Mouse (Mus musculus) hindbrain, embryonic 16.5 days (tissue): Measurements from ENCODE around the gene Rab4b. TPM values are rescaled to one million over a fixed set of nuclear protein-coding genes. Genes with fewer than 3 reads are reported as not detected.

Experiments used
- ATAC-seq: fragments of 200-750 bp; cut with Nextera tagmentation; 2 replicates; pipeline ENCODE4 v1.8.0; 2017; ENCODE audit warnings: moderate TSS enrichment, moderate library complexity
- H3K27ac ChIP-seq: fragments of 300-500 bp; sonication (generic); 2 replicates; pipeline ENCODE4 v1.5.1; 2014; ENCODE audit warnings: low read depth, mild to moderate bottlenecking, control low read depth, low read length, moderate library complexity
- H3K27me3 ChIP-seq: fragments of 300-500 bp; sonication (generic); replicated peaks from 2 replicates; pipeline ENCODE4 v1.6.1; 2014; ENCODE audit warnings: low read length; ENCODE audit not compliant: control insufficient read depth, insufficient read depth
- H3K36me3 ChIP-seq: fragments of 300-500 bp; sonication (generic); 2 replicates; pipeline ENCODE4 v1.6.1; 2014; ENCODE audit warnings: mild to moderate bottlenecking, low read length, moderate library complexity, mixed read lengths; ENCODE audit not compliant: control insufficient read depth, insufficient read depth
- H3K4me1 ChIP-seq: fragments of 300-500 bp; sonication (generic); 2 replicates; pipeline ENCODE4 v1.6.1; 2014; ENCODE audit warnings: low read depth, low read length; ENCODE audit not compliant: control insufficient read depth, insufficient read depth
- H3K4me2 ChIP-seq: fragments of 300-500 bp; sonication (generic); 2 replicates; pipeline ENCODE4 v1.6.1; 2014; ENCODE audit warnings: mild to moderate bottlenecking, low read length, control low read depth, moderate library complexity
- H3K4me3 ChIP-seq: fragments of 300-500 bp; sonication (generic); 2 replicates; pipeline ENCODE4 v1.5.1; 2014; ENCODE audit warnings: mild to moderate bottlenecking, low read length, control low read depth, moderate library complexity
- H3K9ac ChIP-seq: fragments of 300-500 bp; sonication (generic); 2 replicates; pipeline ENCODE4 v1.6.1; 2014; ENCODE audit warnings: low read depth, mild to moderate bottlenecking, control low read depth, low read length, moderate library complexity
- H3K9me3 ChIP-seq: fragments of 300-500 bp; sonication (generic); 2 replicates; pipeline ENCODE4 v1.6.1; 2014; ENCODE audit warnings: mild to moderate bottlenecking, low read length, moderate library complexity; ENCODE audit not compliant: control insufficient read depth
- WGBS: fragments of 180-500 bp; shearing (Covaris S2); extraction: QIAGEN DNeasy Blood & Tissue Kit; methylation state at CpG from one replicate; pipeline ENCODE4 v1.1.7; 2014; 5-methylcytosine and 5-hydroxymethylcytosine counted together
- polyA plus RNA-seq: library from polyadenylated mRNA; unstranded; fragments of >200 nt; fragmentation: Nextera tagmentation; extraction: Ambion mirVana; gene quantifications from 2 replicates; pipeline ENCODE4 v1.2.1, GENCODE M21; 2015

Gene Rab4b
- polyA plus RNA-seq, 1 experiment from 2014 or later = 112 TPM

GRCm38 (mm10) chr7:27189271-27189931, 10.7 kb upstream of the Rab4b start:
- H3K9ac ChIP-seq = no peak overlapping the region
- no peak for ATAC-seq
- WGBS = 81% methylated on average over 10 of the region's 10 CpGs

DNA sequence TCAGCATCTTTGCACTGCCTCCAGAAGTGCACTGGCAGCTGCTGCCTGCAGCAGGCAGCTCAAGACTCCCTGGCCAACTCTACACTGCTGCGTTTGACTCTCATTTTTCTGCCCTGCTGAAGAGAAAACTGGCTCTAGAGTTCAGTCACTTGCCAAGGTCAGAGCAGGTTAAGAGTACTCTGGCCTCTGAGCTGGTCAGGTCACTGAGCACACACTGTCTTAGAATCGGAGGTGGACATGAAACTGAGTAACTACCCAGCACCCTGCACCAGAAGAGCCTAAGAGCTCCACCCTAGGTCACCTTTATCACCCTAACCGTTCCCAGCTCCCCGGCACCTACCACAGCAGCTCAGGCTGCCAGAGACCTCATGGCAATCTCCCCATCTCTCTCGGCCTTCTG, 7.3 kb upstream of the Rab4b start:
- H3K9ac ChIP-seq = no peak overlapping the region
- no peak for ATAC-seq
- no peaks in the 10 kb centered on the region for H3K27me3 ChIP-seq
- H3K36me3 ChIP-seq = peaks cover 57% of the 10 kb centered on the region
- H3K4me3 ChIP-seq = no peak overlapping the region
- 93% methylated on average over 5 of the region's 5 CpGs for WGBS
- no peaks in the 10 kb centered on the region for H3K9me3 ChIP-seq
- H3K4me2 ChIP-seq = no peak overlapping the region
- no peak overlapping the region for H3K27ac ChIP-seq
- H3K4me1 ChIP-seq = no peaks in the 10 kb centered on the region

More at GRCm38 (mm10) chr7:27189271-27189931, 10.7 kb upstream of the Rab4b start:
- H3K4me2 ChIP-seq = no peak overlapping the region
- H3K36me3 ChIP-seq = peaks cover 75% of the 10 kb centered on the region
- peaks cover 10% of the 10 kb centered on the region for H3K4me1 ChIP-seq
- no peak overlapping the region for H3K4me3 ChIP-seq
- no peak overlapping the region for H3K27ac ChIP-seq
- no peaks in the 10 kb centered on the region for H3K27me3 ChIP-seq
- H3K9me3 ChIP-seq = no peaks in the 10 kb centered on the region

- Histone ChIP-seq H3K4me3 (no peak overlapping the region), H3K4me1 (no peaks in the 10 kb centered on the region), H3K9ac (no peak overlapping the region), H3K36me3 (peaks cover 47% of the 10 kb centered on the region), H3K4me2 (no peak overlapping the region), H3K27ac (no peak overlapping the region), H3K27me3 (no peaks in the 10 kb centered on the region), H3K9me3 (no peaks in the 10 kb centered on the region)
- ATAC-seq = no peak
- 59% methylated on average over 3 of the region's 3 CpGs for WGBS
These were observed 6.3 kb upstream of the Rab4b start for GRCm38 (mm10) chr7:27184964-27185363.

- H3K27ac ChIP-seq = no peak overlapping the region
- H3K27me3 ChIP-seq = no peaks in the 10 kb centered on the region
- ATAC-seq = no peak
- H3K9me3 ChIP-seq = no peaks in the 10 kb centered on the region
- H3K9ac ChIP-seq = no peak overlapping the region
- 70% methylated on average over 1 of the region's 1 CpGs for WGBS
- no peak overlapping the region for H3K4me2 ChIP-seq
- no peak overlapping the region for H3K4me3 ChIP-seq
- H3K36me3 ChIP-seq = peaks cover 26% of the 10 kb centered on the region
- peaks cover 9% of the 10 kb centered on the region for H3K4me1 ChIP-seq
These were observed 3.8 kb upstream of the Rab4b start for GRCm38 (mm10) chr7:27182498-27182897.

GRCm38 (mm10) chr7:27180837-27181695, 2.4 kb upstream of the Rab4b start, which contains the start of the genes Gm21983 and Mia:
Gm21983 (minus strand) TSS chr7:27181086.
Mia (minus strand) TSS chr7:27181157.
- H3K27ac ChIP-seq = peak within 1 kb of the TSS; percentile 55; the same call in 1 of the 2 replicates
- 65% methylated on average over 14 of the region's 14 CpGs for WGBS
- ATAC-seq = no peak
- no peaks in the 10 kb centered on the region for H3K27me3 ChIP-seq
- H3K4me3 ChIP-seq = no peak within 1 kb of the TSS
- H3K9me3 ChIP-seq = no peaks in the 10 kb centered on the region
- H3K4me1 ChIP-seq = peaks cover 9% of the 10 kb centered on the region
- no peak within 1 kb of the TSS for H3K9ac ChIP-seq
- peaks cover 19% of the 10 kb centered on the region for H3K36me3 ChIP-seq
- peak within 1 kb of the TSS; percentile 54; the same call in 1 of the 2 replicates for H3K4me2 ChIP-seq

DNA sequence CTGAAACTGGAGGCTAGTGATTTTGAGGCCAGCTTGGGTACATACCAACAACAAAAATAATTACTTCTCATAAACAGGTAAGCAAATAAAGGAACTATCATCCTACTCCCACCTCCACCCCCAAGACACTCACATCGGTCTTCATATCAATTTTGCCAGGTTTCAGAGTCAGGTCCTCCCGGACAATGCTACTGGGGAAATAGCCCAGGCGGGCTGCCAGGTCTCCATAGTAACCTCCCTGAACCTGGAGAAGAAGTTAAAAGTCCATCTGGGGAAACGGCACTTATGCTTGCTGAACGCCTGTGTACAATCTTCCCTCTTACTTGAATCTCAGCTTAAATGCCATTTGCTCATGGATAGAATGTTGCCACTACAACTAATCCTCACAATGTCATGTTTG, 1.3 kb upstream of the Rab4b start:
- Histone ChIP-seq H3K4me2 (peak overlapping the region; percentile 54; the same call in 1 of the 2 replicates), H3K9me3 (no peaks in the 10 kb centered on the region)

DNA sequence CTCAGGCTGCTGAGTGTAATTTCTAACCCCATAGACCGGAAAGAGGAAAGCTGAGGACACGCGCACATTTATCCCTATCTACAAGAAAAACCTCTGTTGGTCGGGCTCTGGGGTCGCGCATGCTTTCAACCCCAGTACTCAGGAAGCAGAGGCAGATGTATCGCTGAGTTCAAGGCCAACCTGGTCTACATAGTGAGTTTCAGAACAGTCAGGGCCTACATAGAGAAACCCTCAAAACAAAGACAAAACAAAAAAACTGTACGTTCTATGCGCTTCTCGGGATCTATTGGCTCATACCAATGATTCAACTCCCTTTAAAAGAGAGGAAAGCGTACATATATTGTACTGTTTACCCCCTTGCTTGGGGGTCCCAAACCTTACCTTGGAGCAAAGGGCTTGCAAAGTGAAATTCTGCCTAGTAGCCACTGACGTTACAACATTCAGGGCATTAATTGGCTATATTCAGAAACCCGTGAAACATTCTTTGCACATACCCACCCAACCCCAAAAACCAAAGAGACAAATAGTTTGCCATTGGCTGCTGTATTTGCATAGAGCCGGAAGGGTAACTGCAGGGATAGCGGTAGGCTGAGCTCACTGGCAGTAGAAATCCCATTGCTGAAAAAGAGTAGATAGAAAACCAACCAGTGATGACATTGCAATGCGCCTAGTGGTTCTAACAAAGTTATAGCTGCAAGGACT, 672 bp upstream of the Rab4b start:
- no peak; the same call in 1 of the 2 replicates for ATAC-seq
- H3K4me2 ChIP-seq = peak overlapping the region; percentile 54
- H3K4me3 ChIP-seq = peak overlapping the region; percentile 77
- peak overlapping the region; percentile 53; the same call in 1 of the 2 replicates for H3K9ac ChIP-seq
- WGBS = 47% methylated on average over 16 of the region's 16 CpGs
- H3K36me3 ChIP-seq = peaks cover 6% of the 10 kb centered on the region
- peak overlapping the region; percentile 81 for H3K27ac ChIP-seq
- H3K27me3 ChIP-seq = no peaks in the 10 kb centered on the region
- H3K4me1 ChIP-seq = peaks cover 9% of the 10 kb centered on the region
- no peaks in the 10 kb centered on the region for H3K9me3 ChIP-seq

More for the DNA sequence above, 1.3 kb upstream of the Rab4b start:
- Histone ChIP-seq H3K4me1 (peaks cover 9% of the 10 kb centered on the region), H3K27ac (0 out of 2 replicates have a peak overlapping the region, but pooled peaks have one; percentile 55), H3K27me3 (no peaks in the 10 kb centered on the region), H3K36me3 (peaks cover 9% of the 10 kb centered on the region), H3K9ac (no peak overlapping the region), H3K4me3 (no peak overlapping the region)
- ATAC-seq = no peak
- WGBS = 32% methylated on average over 5 of the region's 5 CpGs

DNA sequence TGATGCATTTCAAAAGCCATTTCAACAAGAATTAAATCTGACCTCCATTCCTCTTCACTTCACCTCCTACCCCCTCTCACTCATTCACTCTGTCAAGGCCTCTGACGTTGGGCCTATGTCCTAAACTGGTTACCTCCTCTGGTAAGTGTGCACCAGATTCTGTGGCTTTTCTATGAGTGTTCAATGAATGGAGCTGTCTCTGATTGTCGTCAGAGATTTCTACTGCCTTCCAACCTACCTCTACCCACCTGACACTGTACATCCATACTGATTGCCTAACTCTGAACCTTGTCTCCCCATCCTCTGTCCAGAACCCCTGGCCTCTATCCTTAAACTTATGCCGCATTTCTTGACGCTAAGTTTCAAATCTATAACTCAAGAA, 763 bp downstream of the Rab4b start:
- peak overlapping the region; percentile 77 for H3K4me3 ChIP-seq
- peak overlapping the region; percentile 56 for H3K4me2 ChIP-seq
- H3K27me3 ChIP-seq = no peaks in the 10 kb centered on the region
- peaks cover 7% of the 10 kb centered on the region; the same call in 1 of the 2 replicates for H3K36me3 ChIP-seq
- peaks cover 9% of the 10 kb centered on the region for H3K4me1 ChIP-seq
- peak overlapping the region; percentile 79 for H3K9ac ChIP-seq
- peak overlapping the region; percentile 95 for H3K27ac ChIP-seq
- ATAC-seq = no peak
- no peaks in the 10 kb centered on the region for H3K9me3 ChIP-seq
- 21% methylated on average over 4 of the region's 4 CpGs for WGBS
